Mouse (Mus musculus): ENCODE data around the gene App. TPM values are rescaled to one million over a fixed set of nuclear protein-coding genes. Genes with fewer than 3 reads are reported as not detected.
A peak's percentile ranks its signal among the peaks of the same experiment; 100 is the strongest.

The App gene
- polyA plus RNA-seq, 1 experiment from 2014 or later: 180 TPM

GRCm38 (mm10) chr16:85037969-85038644 is 135.5 kb downstream of the App start:
- Histone ChIP-seq H3K4me1 (peaks cover 24% of the 10 kb centered on the region), H3K4me2 (replicated peaks) (no peak overlapping the region), H3K27ac (no peak overlapping the region; the same call in 1 of the 2 replicates), H3K4me3 (no peak overlapping the region), H3K36me3 (peaks cover 30% of the 10 kb centered on the region), H3K27me3 (no peaks in the 10 kb centered on the region), H3K9ac (no peak overlapping the region), H3K9me3 (no peaks in the 10 kb centered on the region)
- ATAC-seq (ENCODE audit: low FRiP score, low read depth): 0 out of 2 replicates have a peak, but pooled peaks have one; percentile 48
- 57% methylated on average over 10 of the region's 10 CpGs for WGBS

GRCm38 (mm10) chr16:85035815-85036214 is 137.8 kb downstream of the App start:
- H3K4me2 ChIP-seq (replicated peaks): no peak overlapping the region
- no peak for ATAC-seq (ENCODE audit: low FRiP score, low read depth)
- peaks cover 9% of the 10 kb centered on the region for H3K4me1 ChIP-seq
- H3K27me3 ChIP-seq: no peaks in the 10 kb centered on the region
- H3K36me3 ChIP-seq: peaks cover 42% of the 10 kb centered on the region
- H3K9ac ChIP-seq: no peak overlapping the region
- H3K9me3 ChIP-seq: no peaks in the 10 kb centered on the region
- H3K4me3 ChIP-seq: no peak overlapping the region
- WGBS: 93% methylated on average over 5 of the region's 5 CpGs
- no peak overlapping the region for H3K27ac ChIP-seq

- Histone ChIP-seq H3K4me3 (no peak overlapping the region), H3K4me2 (replicated peaks) (no peak overlapping the region), H3K36me3 (peaks cover 59% of the 10 kb centered on the region), H3K4me1 (peaks cover 3% of the 10 kb centered on the region; the same call in 1 of the 2 replicates), H3K27me3 (no peaks in the 10 kb centered on the region), H3K27ac (no peak overlapping the region), H3K9me3 (no peaks in the 10 kb centered on the region), H3K9ac (no peak overlapping the region)
- WGBS: 96% methylated on average over 5 of the region's 5 CpGs
- no peak for ATAC-seq (ENCODE audit: low FRiP score, low read depth)
Measured at GRCm38 (mm10) chr16:85033747-85034146, 139.8 kb downstream of the App start.

- ATAC-seq (ENCODE audit: low FRiP score, low read depth): no peak
- Histone ChIP-seq H3K4me3 (no peak overlapping the region), H3K9me3 (no peaks in the 10 kb centered on the region), H3K27ac (no peak overlapping the region), H3K4me2 (replicated peaks) (no peak overlapping the region), H3K36me3 (peaks cover 65% of the 10 kb centered on the region), H3K9ac (no peak overlapping the region), H3K27me3 (no peaks in the 10 kb centered on the region), H3K4me1 (no peaks in the 10 kb centered on the region)
- 89% methylated on average over 12 of the region's 12 CpGs for WGBS
Measured at GRCm38 (mm10) chr16:85030810-85031209, 142.8 kb downstream of the App start.

GRCm38 (mm10) chr16:85028396-85028795 is 145.2 kb downstream of the App start:
- H3K27me3 ChIP-seq: no peaks in the 10 kb centered on the region
- peaks cover 4% of the 10 kb centered on the region; the same call in 1 of the 2 replicates for H3K9me3 ChIP-seq
- no peak overlapping the region for H3K27ac ChIP-seq
- 79% methylated on average over 4 of the region's 4 CpGs for WGBS
- no peak overlapping the region for H3K4me3 ChIP-seq
- H3K4me2 ChIP-seq (replicated peaks): no peak overlapping the region
- ATAC-seq (ENCODE audit: low FRiP score, low read depth): no peak
- no peak overlapping the region for H3K9ac ChIP-seq
- H3K4me1 ChIP-seq: no peaks in the 10 kb centered on the region
- H3K36me3 ChIP-seq: peaks cover 85% of the 10 kb centered on the region

GRCm38 (mm10) chr16:85024706-85025105 is 148.9 kb downstream of the App start:
- H3K27me3 ChIP-seq: no peaks in the 10 kb centered on the region
- H3K4me3 ChIP-seq: no peak overlapping the region
- no peak overlapping the region for H3K27ac ChIP-seq
- no peaks in the 10 kb centered on the region for H3K4me1 ChIP-seq
- ATAC-seq (ENCODE audit: low FRiP score, low read depth): no peak
- peaks cover 4% of the 10 kb centered on the region; the same call in 1 of the 2 replicates for H3K9me3 ChIP-seq
- WGBS: 97% methylated on average over 8 of the region's 8 CpGs
- peaks cover 62% of the 10 kb centered on the region for H3K36me3 ChIP-seq
- H3K4me2 ChIP-seq (replicated peaks): no peak overlapping the region
- no peak overlapping the region for H3K9ac ChIP-seq

GRCm38 (mm10) chr16:85023106-85023505 is 150.5 kb downstream of the App start:
- peaks cover 49% of the 10 kb centered on the region for H3K36me3 ChIP-seq
- H3K27me3 ChIP-seq: no peaks in the 10 kb centered on the region
- no peak overlapping the region for H3K4me3 ChIP-seq
- no peak overlapping the region for H3K27ac ChIP-seq
- H3K9ac ChIP-seq: no peak overlapping the region
- 97% methylated on average over 3 of the region's 3 CpGs for WGBS
- H3K4me2 ChIP-seq (replicated peaks): no peak overlapping the region
- ATAC-seq (ENCODE audit: low FRiP score, low read depth): no peak
- H3K4me1 ChIP-seq: no peaks in the 10 kb centered on the region
- peaks cover 4% of the 10 kb centered on the region; the same call in 1 of the 2 replicates for H3K9me3 ChIP-seq

- H3K4me1 ChIP-seq: no peaks in the 10 kb centered on the region
- H3K36me3 ChIP-seq: peaks cover 36% of the 10 kb centered on the region
- H3K4me2 ChIP-seq (replicated peaks): no peak overlapping the region
- peaks cover 4% of the 10 kb centered on the region; the same call in 1 of the 2 replicates for H3K9me3 ChIP-seq
- 84% methylated on average over 9 of the region's 9 CpGs for WGBS
- no peaks in the 10 kb centered on the region for H3K27me3 ChIP-seq
- H3K9ac ChIP-seq: no peak overlapping the region
- H3K4me3 ChIP-seq: no peak overlapping the region
- H3K27ac ChIP-seq: no peak overlapping the region
- ATAC-seq (ENCODE audit: low FRiP score, low read depth): no peak
Measured at GRCm38 (mm10) chr16:85020696-85021323, 152.8 kb downstream of the App start.

GRCm38 (mm10) chr16:85019273-85019672 is 154.3 kb downstream of the App start:
- ATAC-seq (ENCODE audit: low FRiP score, low read depth): no peak
- Histone ChIP-seq H3K9me3 (no peaks in the 10 kb centered on the region), H3K27ac (no peak overlapping the region), H3K27me3 (no peaks in the 10 kb centered on the region), H3K9ac (no peak overlapping the region), H3K36me3 (peaks cover 34% of the 10 kb centered on the region), H3K4me2 (replicated peaks) (no peak overlapping the region), H3K4me1 (no peaks in the 10 kb centered on the region), H3K4me3 (no peak overlapping the region)
- 90% methylated on average over 5 of the region's 5 CpGs for WGBS

- Histone ChIP-seq H3K9ac (no peak overlapping the region), H3K4me1 (no peaks in the 10 kb centered on the region), H3K27ac (no peak overlapping the region), H3K27me3 (no peaks in the 10 kb centered on the region), H3K4me2 (replicated peaks) (no peak overlapping the region), H3K9me3 (no peaks in the 10 kb centered on the region), H3K36me3 (peaks cover 34% of the 10 kb centered on the region), H3K4me3 (no peak overlapping the region)
- no peak for ATAC-seq (ENCODE audit: low FRiP score, low read depth)
- WGBS: 87% methylated on average over 7 of the region's 7 CpGs
Measured at GRCm38 (mm10) chr16:85017845-85018244, 155.7 kb downstream of the App start.

GRCm38 (mm10) chr16:85012695-85013094 is 160.9 kb downstream of the App start:
- no peak overlapping the region for H3K4me3 ChIP-seq
- ATAC-seq (ENCODE audit: low FRiP score, low read depth): no peak
- no peaks in the 10 kb centered on the region for H3K4me1 ChIP-seq
- H3K27ac ChIP-seq: no peak overlapping the region
- H3K27me3 ChIP-seq: no peaks in the 10 kb centered on the region
- 92% methylated on average over 3 of the region's 3 CpGs for WGBS
- H3K9ac ChIP-seq: no peak overlapping the region
- no peak overlapping the region for H3K4me2 ChIP-seq (replicated peaks)
- peaks cover 63% of the 10 kb centered on the region for H3K36me3 ChIP-seq
- no peaks in the 10 kb centered on the region for H3K9me3 ChIP-seq

- Histone ChIP-seq H3K9me3 (no peaks in the 10 kb centered on the region), H3K9ac (no peak overlapping the region), H3K27me3 (no peaks in the 10 kb centered on the region), H3K4me2 (replicated peaks) (no peak overlapping the region), H3K4me3 (no peak overlapping the region), H3K36me3 (peaks cover 63% of the 10 kb centered on the region), H3K27ac (no peak overlapping the region), H3K4me1 (no peaks in the 10 kb centered on the region)
- WGBS: 94% methylated on average over 5 of the region's 5 CpGs
- no peak for ATAC-seq (ENCODE audit: low FRiP score, low read depth)
Measured at GRCm38 (mm10) chr16:85012172-85012571, 161.4 kb downstream of the App start.
